Mouse (Mus musculus): ENCODE data around the gene Olfr815.
"Not testable (repeated sequence)": the region's sequence is repeated elsewhere in the genome, so short reads cannot be mapped to it uniquely, and the experiment has no call there.

The Olfr815 gene

GRCm38 (mm10) chr10:129905767-129906166, at the start of gene Olfr815:
Gene Olfr815, minus strand, starts transcription at chr10:129905867.
- in situ Hi-C loops (cut with MboI; ENCODE audit: unreplicated experiment in 2 of 2): not testable (repeated sequence)

GRCm38 (mm10) chr10:129949000-129949399, 43.3 kb upstream of the Olfr815 start, which contains the start of gene Olfr818:
Gene Olfr818, minus strand, starts transcription at chr10:129949100.
- in situ Hi-C loops (cut with MboI; ENCODE audit: unreplicated experiment in 2 of 2): no loop called here

- in situ Hi-C loops (cut with MboI; ENCODE audit: unreplicated experiment in 2 of 2): no loop called here
Observed at GRCm38 (mm10) chr10:129915497-129915896, 9.8 kb upstream of the Olfr815 start, which contains the start of gene Olfr816. Gene Olfr816, minus strand, starts transcription at chr10:129915597.

DNA sequence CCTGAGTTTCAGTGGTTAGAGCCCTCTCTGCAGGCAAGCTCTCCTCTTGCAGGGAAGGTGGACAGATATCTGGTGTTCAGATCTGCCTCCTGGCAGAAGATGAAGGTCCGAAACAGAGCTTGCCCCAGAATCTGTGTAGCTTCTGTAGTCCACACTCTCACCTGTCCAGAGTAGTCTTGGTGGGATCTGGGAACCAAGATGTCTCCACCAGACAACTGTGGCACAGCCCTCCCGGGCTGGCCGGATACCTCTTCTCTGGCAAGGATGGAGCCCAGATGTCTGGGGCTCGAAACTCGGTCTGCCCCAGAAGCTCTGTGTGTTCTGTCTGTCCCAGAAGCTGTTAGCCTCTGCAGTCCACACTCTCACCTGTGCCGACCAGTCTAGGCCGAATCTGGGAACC, 19.7 kb downstream of the Olfr815 start:
- in situ Hi-C loops (cut with MboI; ENCODE audit: unreplicated experiment in 2 of 2): no loop called here

- in situ Hi-C loops (cut with MboI; ENCODE audit: unreplicated experiment in 2 of 2): not testable (repeated sequence)
Observed at GRCm38 (mm10) chr10:129885496-129885895, 20.2 kb downstream of the Olfr815 start.

- in situ Hi-C loops (cut with MboI; ENCODE audit: unreplicated experiment in 2 of 2): not testable (repeated sequence)
Observed at GRCm38 (mm10) chr10:129879751-129880150, 25.9 kb downstream of the Olfr815 start, which contains the start of gene Olfr814. Gene Olfr814, minus strand, starts transcription at chr10:129879851.

GRCm38 (mm10) chr10:129855067-129855466, 50.6 kb downstream of the Olfr815 start, which contains the start of gene Olfr813:
Gene Olfr813, plus strand, starts transcription at chr10:129855367.
- in situ Hi-C loops (cut with MboI; ENCODE audit: unreplicated experiment in 2 of 2): no loop called here
